Mouse (Mus musculus): ENCODE data around the gene Kcp. TPM values are rescaled to one million over a fixed set of nuclear protein-coding genes. Genes with fewer than 3 reads are reported as not detected.

The Kcp gene
- polyA plus RNA-seq, 1 experiment: 3.0 TPM

- Histone ChIP-seq H3K4me3 (ENCODE audit: low read depth, low read length) (peak within 1 kb of the TSS; percentile 60), H3K27me3 (ENCODE audit: control insufficient read depth, insufficient read depth, low read length) (peaks cover 30% of the 10 kb centered on the region), H3K36me3 (ENCODE audit: control insufficient read depth, insufficient read depth, low read length) (no peaks in the 10 kb centered on the region), H3K27ac (ENCODE audit: insufficient read depth, low read depth, low read length) (peak within 1 kb of the TSS; percentile 52), H3K4me1 (ENCODE audit: control insufficient read depth, insufficient read depth, insufficient read length, low read length) (peaks cover 6% of the 10 kb centered on the region)
- TF ChIP-seq CTCF (IDR thresholded peaks at IDR 0.05; ENCODE audit: extremely low read depth, insufficient read length, insufficient replicate concordance, low read depth, low read length): no peak
- no peak for TF ChIP-seq POLR2A (IDR thresholded peaks at IDR 0.05; ENCODE audit: low read depth, low read length)
- 3% methylated on average over 68 of the region's 77 CpGs for WGBS
Observed at GRCm38 (mm10) chr6:29433038-29433803, 74.5 kb downstream of the Kcp start, which contains the start of gene Flnc. Gene Flnc (plus strand): TSS chr6:29433256.

GRCm38 (mm10) chr6:29432676-29433037 lies 75.1 kb downstream of the Kcp start:
- H3K27me3 ChIP-seq (ENCODE audit: control insufficient read depth, insufficient read depth, low read length): peaks cover 30% of the 10 kb centered on the region
- no peak for TF ChIP-seq POLR2A (IDR thresholded peaks at IDR 0.05; ENCODE audit: low read depth, low read length)
- TF ChIP-seq CTCF (IDR thresholded peaks at IDR 0.05; ENCODE audit: extremely low read depth, insufficient read length, insufficient replicate concordance, low read depth, low read length): no peak
- peak overlapping the region; percentile 60 for H3K4me3 ChIP-seq (ENCODE audit: low read depth, low read length)
- peaks cover 6% of the 10 kb centered on the region for H3K4me1 ChIP-seq (ENCODE audit: control insufficient read depth, insufficient read depth, insufficient read length, low read length)
- no peaks in the 10 kb centered on the region for H3K36me3 ChIP-seq (ENCODE audit: control insufficient read depth, insufficient read depth, low read length)
- no peak overlapping the region for H3K27ac ChIP-seq (ENCODE audit: insufficient read depth, low read depth, low read length)

- Histone ChIP-seq H3K27ac (ENCODE audit: insufficient read depth, low read depth, low read length) (no peak overlapping the region), H3K27me3 (ENCODE audit: control insufficient read depth, insufficient read depth, low read length) (peaks cover 30% of the 10 kb centered on the region), H3K4me1 (ENCODE audit: control insufficient read depth, insufficient read depth, insufficient read length, low read length) (peaks cover 6% of the 10 kb centered on the region), H3K4me3 (ENCODE audit: low read depth, low read length) (no peak overlapping the region), H3K36me3 (ENCODE audit: control insufficient read depth, insufficient read depth, low read length) (no peaks in the 10 kb centered on the region)
- TF ChIP-seq POLR2A (IDR thresholded peaks at IDR 0.05; ENCODE audit: low read depth, low read length) (no peak), CTCF (IDR thresholded peaks at IDR 0.05; ENCODE audit: extremely low read depth, insufficient read length, insufficient replicate concordance, low read depth, low read length) (no peak)
- 58% methylated on average over 3 of the region's 3 CpGs for WGBS
Observed at GRCm38 (mm10) chr6:29432156-29432555, 75.6 kb downstream of the Kcp start.

DNA sequence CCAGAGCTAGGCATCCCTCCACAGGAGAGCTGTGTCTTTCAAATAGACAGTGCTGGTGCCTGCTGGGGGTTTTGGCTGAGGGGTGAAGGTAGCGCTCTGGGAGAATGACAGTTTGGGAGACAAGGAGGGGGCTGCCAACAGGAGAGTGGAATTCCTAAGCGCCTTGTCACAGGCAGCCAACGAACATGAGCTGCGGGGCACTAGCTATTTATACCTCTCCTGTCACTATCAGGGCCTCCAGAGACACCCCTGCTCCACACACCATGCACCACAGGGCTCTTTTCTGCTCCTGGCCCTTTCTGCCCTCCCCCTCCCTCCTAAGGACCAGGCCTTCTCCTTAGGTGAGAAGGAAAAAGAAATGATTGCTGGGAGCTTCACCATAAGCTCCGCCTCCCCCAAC lies 76.3 kb downstream of the Kcp start:
- WGBS: 66% methylated on average over 5 of the region's 5 CpGs
- peaks cover 30% of the 10 kb centered on the region for H3K27me3 ChIP-seq (ENCODE audit: control insufficient read depth, insufficient read depth, low read length)
- peaks cover 6% of the 10 kb centered on the region for H3K4me1 ChIP-seq (ENCODE audit: control insufficient read depth, insufficient read depth, insufficient read length, low read length)
- H3K27ac ChIP-seq (ENCODE audit: insufficient read depth, low read depth, low read length): no peak overlapping the region
- no peak for TF ChIP-seq CTCF (IDR thresholded peaks at IDR 0.05; ENCODE audit: extremely low read depth, insufficient read length, insufficient replicate concordance, low read depth, low read length)
- H3K36me3 ChIP-seq (ENCODE audit: control insufficient read depth, insufficient read depth, low read length): no peaks in the 10 kb centered on the region
- no peak overlapping the region for H3K4me3 ChIP-seq (ENCODE audit: low read depth, low read length)

DNA sequence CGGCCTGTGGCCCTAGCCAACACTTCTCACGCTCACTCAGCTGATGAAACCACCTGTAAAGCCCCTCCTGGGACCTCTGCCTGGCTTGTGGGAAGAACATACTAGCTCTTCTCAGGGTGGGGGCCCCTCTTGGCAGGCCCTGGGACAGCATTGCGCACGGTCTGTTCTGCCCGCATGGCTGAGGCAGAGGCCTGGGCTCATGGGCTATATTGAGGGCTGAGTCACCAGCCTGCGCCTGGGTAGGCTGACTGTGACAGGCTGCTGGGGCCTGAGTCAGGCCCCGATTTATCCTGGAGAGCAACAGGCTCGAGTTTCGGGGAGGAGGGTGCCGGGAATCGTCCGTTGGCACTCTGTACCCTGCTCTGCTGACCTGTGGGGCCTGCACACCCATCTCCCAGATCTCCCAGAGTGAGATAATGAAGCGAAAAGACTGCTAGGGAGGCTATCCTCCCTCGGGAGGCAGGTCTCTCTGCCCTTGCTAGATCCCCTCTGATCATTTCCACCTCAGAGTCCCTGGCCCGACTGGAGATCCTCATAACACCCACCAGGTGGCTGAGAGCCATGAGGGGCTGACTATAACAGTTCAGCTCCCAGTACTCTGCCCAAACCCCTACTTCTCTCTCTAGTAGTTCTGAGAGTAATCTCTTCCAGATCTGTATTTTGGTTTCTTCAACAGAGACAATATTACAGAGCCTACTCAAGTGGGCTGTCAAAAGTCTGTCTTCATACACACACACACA lies 76.9 kb downstream of the Kcp start:
- Histone ChIP-seq H3K36me3 (ENCODE audit: control insufficient read depth, insufficient read depth, low read length) (no peaks in the 10 kb centered on the region), H3K27me3 (ENCODE audit: control insufficient read depth, insufficient read depth, low read length) (peaks cover 30% of the 10 kb centered on the region), H3K4me3 (ENCODE audit: low read depth, low read length) (no peak overlapping the region), H3K27ac (ENCODE audit: insufficient read depth, low read depth, low read length) (no peak overlapping the region), H3K4me1 (ENCODE audit: control insufficient read depth, insufficient read depth, insufficient read length, low read length) (peaks cover 6% of the 10 kb centered on the region)
- TF ChIP-seq POLR2A (IDR thresholded peaks at IDR 0.05; ENCODE audit: low read depth, low read length) (no peak), CTCF (IDR thresholded peaks at IDR 0.05; ENCODE audit: extremely low read depth, insufficient read length, insufficient replicate concordance, low read depth, low read length) (no peak)
- 63% methylated on average over 15 of the region's 15 CpGs for WGBS

GRCm38 (mm10) chr6:29428171-29428570 lies 79.6 kb downstream of the Kcp start:
- TF ChIP-seq POLR2A (IDR thresholded peaks at IDR 0.05; ENCODE audit: low read depth, low read length) (no peak), CTCF (IDR thresholded peaks at IDR 0.05; ENCODE audit: extremely low read depth, insufficient read length, insufficient replicate concordance, low read depth, low read length) (no peak)
- no peak overlapping the region for H3K4me3 ChIP-seq (ENCODE audit: low read depth, low read length)
- no peak overlapping the region for H3K27ac ChIP-seq (ENCODE audit: insufficient read depth, low read depth, low read length)
- no peaks in the 10 kb centered on the region for H3K36me3 ChIP-seq (ENCODE audit: control insufficient read depth, insufficient read depth, low read length)
- H3K4me1 ChIP-seq (ENCODE audit: control insufficient read depth, insufficient read depth, insufficient read length, low read length): peaks cover under 1% of the 10 kb centered on the region; the same call in 1 of the 2 replicates
- peaks cover 10% of the 10 kb centered on the region for H3K27me3 ChIP-seq (ENCODE audit: control insufficient read depth, insufficient read depth, low read length)
- 53% methylated on average over 4 of the region's 4 CpGs for WGBS

- no peak overlapping the region for H3K27ac ChIP-seq (ENCODE audit: insufficient read depth, low read depth, low read length)
- peaks cover 4% of the 10 kb centered on the region; the same call in 1 of the 2 replicates for H3K27me3 ChIP-seq (ENCODE audit: control insufficient read depth, insufficient read depth, low read length)
- TF ChIP-seq POLR2A (IDR thresholded peaks at IDR 0.05; ENCODE audit: low read depth, low read length) (no peak), CTCF (IDR thresholded peaks at IDR 0.05; ENCODE audit: extremely low read depth, insufficient read length, insufficient replicate concordance, low read depth, low read length) (no peak)
- H3K4me3 ChIP-seq (ENCODE audit: low read depth, low read length): no peak overlapping the region
- 57% methylated on average over 6 of the region's 6 CpGs for WGBS
- H3K36me3 ChIP-seq (ENCODE audit: control insufficient read depth, insufficient read depth, low read length): no peaks in the 10 kb centered on the region
- no peaks in the 10 kb centered on the region for H3K4me1 ChIP-seq (ENCODE audit: control insufficient read depth, insufficient read depth, insufficient read length, low read length)
Observed at GRCm38 (mm10) chr6:29426331-29426730, 81.4 kb downstream of the Kcp start.

All from small intestine, adult 2 months (tissue).